Mouse (Mus musculus): ENCODE results near the gene Trim28. TPM values are rescaled to one million over a fixed set of nuclear protein-coding genes. Genes with fewer than 3 reads are reported as not detected.

The Trim28 gene
- polyA plus RNA-seq, 1 experiment: 266 TPM

DNA sequence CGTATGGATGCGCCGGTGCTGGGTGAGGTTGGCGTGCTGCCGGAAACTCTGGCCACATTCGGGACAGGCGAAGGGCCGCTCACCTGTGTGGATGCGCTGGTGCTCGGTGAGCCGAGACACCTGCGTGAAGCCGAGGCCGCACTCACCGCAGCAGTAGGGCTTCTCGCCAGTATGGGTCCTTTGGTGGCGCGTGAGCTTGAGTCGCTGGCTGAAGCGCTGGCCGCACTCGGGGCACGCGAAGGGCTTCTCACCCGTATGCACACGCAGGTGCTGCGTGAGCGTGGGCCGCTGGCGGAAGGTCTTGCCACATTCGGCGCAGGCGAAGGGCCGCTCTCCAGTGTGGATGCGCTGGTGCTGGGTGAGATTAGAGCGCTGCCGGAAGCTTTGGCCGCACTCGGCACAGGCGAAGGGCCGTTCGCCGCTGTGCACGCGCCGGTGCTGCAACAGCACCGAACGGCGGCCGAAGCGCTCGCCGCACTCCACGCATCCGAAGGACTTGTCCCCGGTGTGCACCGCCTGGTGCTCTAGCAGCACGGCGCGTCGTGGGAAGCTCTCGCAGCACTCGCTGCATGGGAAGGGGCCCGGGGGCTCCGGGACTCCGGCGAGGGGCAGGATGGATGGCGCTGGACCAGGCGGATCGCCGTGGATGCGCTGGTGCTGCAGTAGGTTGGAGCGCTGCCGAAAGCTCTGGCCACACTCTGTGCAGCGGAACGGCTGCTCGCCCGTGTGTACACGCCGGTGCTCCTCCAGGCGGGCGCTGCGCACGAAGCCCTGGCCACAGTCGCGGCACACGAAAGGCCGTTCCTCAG, 44.7 kb downstream of the Trim28 start:
- Histone ChIP-seq H3K27me3 (ENCODE audit: control insufficient read depth, insufficient read depth, low read length) (no peaks in the 10 kb centered on the region), H3K4me1 (ENCODE audit: control insufficient read depth, insufficient read depth, low read length) (peaks cover 22% of the 10 kb centered on the region), H3K4me3 (replicated peaks; ENCODE audit: insufficient read depth, low read depth, low read length) (peak overlapping the region; percentile 52), H3K27ac (ENCODE audit: insufficient read depth, low read length) (peak overlapping the region; percentile 86)
- TF ChIP-seq POLR2A (IDR thresholded peaks at IDR 0.05; ENCODE audit: borderline replicate concordance, insufficient read depth, low read length) (peak; percentile 28), CTCF (IDR thresholded peaks at IDR 0.05; ENCODE audit: borderline replicate concordance, insufficient read depth, low read depth, low read length) (no peak)
- peak; percentile 84 to 88 for DNase-seq
- WGBS: 1% methylated on average over 88 of the region's 88 CpGs

DNA sequence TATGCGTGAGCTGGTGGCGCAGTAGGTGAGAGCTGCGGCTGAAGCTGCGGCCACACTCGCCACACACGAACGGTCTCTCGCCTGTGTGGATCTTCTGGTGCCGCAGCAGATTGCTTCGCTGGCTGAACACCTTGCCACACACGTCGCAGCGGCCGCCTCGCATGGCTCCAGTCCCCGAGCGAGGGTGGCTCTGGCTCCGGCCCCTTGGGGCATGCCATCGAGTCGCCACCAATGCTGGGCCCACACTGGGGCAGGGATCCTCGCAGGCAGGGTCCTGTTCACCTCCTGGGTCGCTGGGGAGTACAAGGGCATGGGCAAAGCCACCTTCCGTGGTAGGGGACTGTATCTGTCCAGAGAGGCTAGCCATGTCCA, 45.3 kb downstream of the Trim28 start:
- H3K27me3 ChIP-seq (ENCODE audit: control insufficient read depth, insufficient read depth, low read length): no peaks in the 10 kb centered on the region
- WGBS: under 1% methylated on average over 23 of the region's 23 CpGs

DNA sequence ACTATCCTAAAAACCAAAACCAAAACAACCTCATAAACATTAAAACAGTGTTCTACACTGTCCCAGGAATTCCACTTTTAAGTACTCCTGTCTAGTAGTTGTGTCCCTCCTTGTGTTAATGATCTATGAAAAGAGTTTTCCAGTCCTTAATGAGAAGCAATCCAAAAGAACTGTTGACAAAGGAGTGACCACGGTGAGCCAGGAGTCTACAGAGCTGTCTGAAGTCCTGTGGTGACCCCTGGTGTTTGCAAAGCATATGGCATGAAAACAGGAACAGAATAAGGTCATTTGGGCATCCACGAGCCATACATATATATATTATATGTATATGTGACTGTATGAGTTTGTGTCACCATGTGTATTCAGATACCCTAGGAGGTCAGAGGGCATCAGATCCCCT, 47.2 kb downstream of the Trim28 start:
- TF ChIP-seq POLR2A (IDR thresholded peaks at IDR 0.05; ENCODE audit: borderline replicate concordance, insufficient read depth, low read length): no peak
- TF ChIP-seq CTCF (IDR thresholded peaks at IDR 0.05; ENCODE audit: borderline replicate concordance, insufficient read depth, low read depth, low read length): peak; percentile 69
- Histone ChIP-seq H3K4me3 (replicated peaks; ENCODE audit: insufficient read depth, low read depth, low read length) (no peak overlapping the region), H3K27ac (ENCODE audit: insufficient read depth, low read length) (no peak overlapping the region), H3K27me3 (ENCODE audit: control insufficient read depth, insufficient read depth, low read length) (no peaks in the 10 kb centered on the region), H3K4me1 (ENCODE audit: control insufficient read depth, insufficient read depth, low read length) (peaks cover 18% of the 10 kb centered on the region; the same call in 1 of the 2 replicates)
- DNase-seq: peak; percentile 52 to 68
- WGBS: 5% methylated on average over 2 of the region's 2 CpGs

More for the DNA sequence above, 45.3 kb downstream of the Trim28 start:
- TF ChIP-seq POLR2A (IDR thresholded peaks at IDR 0.05; ENCODE audit: borderline replicate concordance, insufficient read depth, low read length) (no peak), CTCF (IDR thresholded peaks at IDR 0.05; ENCODE audit: borderline replicate concordance, insufficient read depth, low read depth, low read length) (no peak)
- DNase-seq: no peak
- peaks cover 18% of the 10 kb centered on the region; the same call in 1 of the 2 replicates for H3K4me1 ChIP-seq (ENCODE audit: control insufficient read depth, insufficient read depth, low read length)
- peak overlapping the region; percentile 86 for H3K27ac ChIP-seq (ENCODE audit: insufficient read depth, low read length)
- peak overlapping the region; percentile 52 for H3K4me3 ChIP-seq (replicated peaks; ENCODE audit: insufficient read depth, low read depth, low read length)

DNA sequence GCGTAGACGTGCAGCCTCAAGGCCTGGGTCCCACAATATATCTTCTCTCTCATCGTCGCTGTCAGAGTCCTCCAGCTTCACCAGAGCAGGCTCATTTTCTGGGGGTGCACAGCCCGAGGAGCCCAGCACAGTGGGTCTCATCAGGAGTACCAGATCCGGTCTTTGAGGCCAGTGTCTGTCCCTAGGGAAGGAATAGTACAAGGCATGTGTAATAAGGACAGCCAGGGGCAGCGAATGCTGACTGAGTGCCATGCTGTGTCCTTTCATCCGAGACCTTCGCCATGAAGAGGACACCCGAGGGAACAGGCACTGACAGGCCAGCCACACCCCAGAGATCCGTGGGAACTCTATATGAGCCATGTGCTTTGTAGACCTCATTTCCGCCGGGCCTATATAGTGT, 54.1 kb downstream of the Trim28 start:
- 85% methylated on average over 13 of the region's 13 CpGs for WGBS
- TF ChIP-seq CTCF (IDR thresholded peaks at IDR 0.05; ENCODE audit: borderline replicate concordance, insufficient read depth, low read depth, low read length): no peak
- TF ChIP-seq POLR2A (IDR thresholded peaks at IDR 0.05; ENCODE audit: borderline replicate concordance, insufficient read depth, low read length): no peak
- Histone ChIP-seq H3K27ac (ENCODE audit: insufficient read depth, low read length) (no peak overlapping the region), H3K4me1 (ENCODE audit: control insufficient read depth, insufficient read depth, low read length) (no peaks in the 10 kb centered on the region), H3K4me3 (replicated peaks; ENCODE audit: insufficient read depth, low read depth, low read length) (no peak overlapping the region), H3K27me3 (ENCODE audit: control insufficient read depth, insufficient read depth, low read length) (no peaks in the 10 kb centered on the region)
- peak; percentile 17 to 18 for DNase-seq

DNA sequence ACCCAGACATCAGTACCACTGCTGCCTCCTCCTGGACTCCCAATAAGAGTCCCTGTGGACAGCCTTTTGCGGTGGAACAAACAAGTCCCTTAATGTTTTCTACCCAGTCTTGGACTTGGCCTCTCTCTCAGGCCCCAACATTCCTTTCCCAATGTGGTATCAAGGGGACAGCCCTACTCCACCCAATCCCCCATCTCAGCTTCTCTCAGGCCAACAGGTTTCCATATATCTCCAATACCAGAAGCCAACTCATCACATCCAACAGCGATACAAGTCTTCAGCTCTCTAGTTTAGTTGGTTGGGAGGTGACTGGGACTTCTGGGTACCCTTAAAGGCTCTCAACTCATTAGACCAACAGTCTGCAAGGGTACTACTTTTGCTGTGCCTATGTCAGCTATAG, 54.6 kb downstream of the Trim28 start:
- DNase-seq: peak; percentile 13 to 17
- TF ChIP-seq POLR2A (IDR thresholded peaks at IDR 0.05; ENCODE audit: borderline replicate concordance, insufficient read depth, low read length) (no peak), CTCF (IDR thresholded peaks at IDR 0.05; ENCODE audit: borderline replicate concordance, insufficient read depth, low read depth, low read length) (no peak)
- Histone ChIP-seq H3K4me1 (ENCODE audit: control insufficient read depth, insufficient read depth, low read length) (no peaks in the 10 kb centered on the region), H3K27ac (ENCODE audit: insufficient read depth, low read length) (no peak overlapping the region), H3K4me3 (replicated peaks; ENCODE audit: insufficient read depth, low read depth, low read length) (peak overlapping the region; percentile 94), H3K27me3 (ENCODE audit: control insufficient read depth, insufficient read depth, low read length) (no peaks in the 10 kb centered on the region)
- 98% methylated on average over 2 of the region's 2 CpGs for WGBS

DNA sequence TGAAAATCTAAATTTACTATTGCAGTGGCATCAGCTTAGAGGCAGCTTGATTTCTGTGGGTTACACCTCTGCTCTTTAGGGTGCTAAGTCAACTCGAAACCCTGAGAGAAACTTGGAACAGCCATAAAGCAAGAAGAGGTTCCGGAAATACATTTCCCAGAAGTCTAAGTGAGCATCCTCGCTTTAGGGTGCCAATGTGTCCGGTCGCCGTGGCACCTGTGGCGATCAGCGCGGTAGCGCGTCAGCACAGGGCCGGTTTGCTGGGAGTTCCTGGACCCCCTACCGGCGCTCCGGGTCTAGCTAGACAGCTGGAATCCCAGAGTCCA, 55.0 kb downstream of the Trim28 start:
- H3K4me1 ChIP-seq (ENCODE audit: control insufficient read depth, insufficient read depth, low read length): no peaks in the 10 kb centered on the region
- H3K27me3 ChIP-seq (ENCODE audit: control insufficient read depth, insufficient read depth, low read length): no peaks in the 10 kb centered on the region
- no peak for DNase-seq
- H3K27ac ChIP-seq (ENCODE audit: insufficient read depth, low read length): peak overlapping the region; percentile 88
- WGBS: under 1% methylated on average over 15 of the region's 15 CpGs
- peak overlapping the region; percentile 94 for H3K4me3 ChIP-seq (replicated peaks; ENCODE audit: insufficient read depth, low read depth, low read length)
- TF ChIP-seq POLR2A (IDR thresholded peaks at IDR 0.05; ENCODE audit: borderline replicate concordance, insufficient read depth, low read length) (no peak), CTCF (IDR thresholded peaks at IDR 0.05; ENCODE audit: borderline replicate concordance, insufficient read depth, low read depth, low read length) (no peak)

DNA sequence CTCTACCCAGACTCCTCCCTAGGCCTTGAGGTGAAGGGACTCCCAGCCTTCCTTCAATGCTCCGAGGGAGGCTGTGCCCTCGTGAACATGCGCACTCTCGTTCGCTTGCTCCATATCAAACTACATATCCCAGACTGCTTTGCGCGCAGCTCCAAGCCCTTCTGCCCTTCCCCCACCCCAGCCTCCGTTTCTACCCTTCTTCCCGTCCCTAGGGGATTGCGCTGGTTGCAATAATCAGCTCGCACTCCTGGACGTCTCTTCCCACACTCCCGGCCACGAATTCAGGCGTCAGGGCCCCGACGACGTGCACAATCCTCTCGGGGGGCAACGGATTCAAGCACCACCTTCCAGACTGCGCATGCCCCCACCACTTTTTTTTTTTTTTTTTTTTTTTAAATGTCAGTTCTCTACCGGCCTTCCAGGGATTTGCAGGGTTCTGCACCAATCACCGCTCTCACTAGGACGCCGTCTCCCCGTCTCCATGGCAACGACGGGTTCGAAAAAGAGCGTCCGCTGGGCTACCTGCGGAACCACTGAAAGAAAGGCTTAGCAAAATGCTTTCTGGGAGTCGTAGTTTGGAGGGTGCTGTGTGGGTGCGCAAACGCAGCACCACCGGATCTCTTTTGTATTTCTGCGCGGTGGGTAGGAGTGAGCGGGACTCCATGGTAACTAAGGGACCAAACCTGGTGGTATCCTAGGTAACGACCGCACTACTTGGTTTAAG, 55.5 kb downstream of the Trim28 start, which contains the start of gene Mzf1:
TSS of gene Mzf1 (minus strand) at position 478 of the 724 bp plus-strand sequence.
- peak within 1 kb of the TSS; percentile 88 for H3K27ac ChIP-seq (ENCODE audit: insufficient read depth, low read length)
- H3K4me3 ChIP-seq (replicated peaks; ENCODE audit: insufficient read depth, low read depth, low read length): peak within 1 kb of the TSS; percentile 94
- H3K27me3 ChIP-seq (ENCODE audit: control insufficient read depth, insufficient read depth, low read length): no peaks in the 10 kb centered on the region
- no peaks in the 10 kb centered on the region for H3K4me1 ChIP-seq (ENCODE audit: control insufficient read depth, insufficient read depth, low read length)
- peak; percentile 97 to 99 for DNase-seq
- peak; percentile 74; the same call in 1 of the 2 replicates for TF ChIP-seq POLR2A (IDR thresholded peaks at IDR 0.05; ENCODE audit: borderline replicate concordance, insufficient read depth, low read length)
- no peak for TF ChIP-seq CTCF (IDR thresholded peaks at IDR 0.05; ENCODE audit: borderline replicate concordance, insufficient read depth, low read depth, low read length)
- WGBS: under 1% methylated on average over 41 of the region's 41 CpGs
